Mouse (Mus musculus): ENCODE measurements around the gene Sult6b1. TPM values are rescaled to one million over a fixed set of nuclear protein-coding genes. Genes with fewer than 3 reads are reported as not detected.

The Sult6b1 gene
- polyA plus RNA-seq, 1 experiment from 2014 or later: 0.22 TPM

- peak; percentile 40 for DNase-seq (ENCODE audit: low spot score)
- WGBS: 14% methylated on average over 5 of the region's 7 CpGs
Measured at GRCm38 (mm10) chr17:78881878-78882304, 24.9 kb downstream of the Sult6b1 start.

GRCm38 (mm10) chr17:78873886-78874285 lies 32.9 kb downstream of the Sult6b1 start:
- Histone ChIP-seq H3K4me2 (ENCODE audit: low read depth, low read length) (no peak overlapping the region), H3K36me3 (ENCODE audit: control insufficient read depth, insufficient read depth, low read length) (peaks cover 33% of the 10 kb centered on the region; the same call in 1 of the 2 replicates), H3K4me1 (ENCODE audit: control insufficient read depth, insufficient read depth, low read length) (no peaks in the 10 kb centered on the region), H3K4me3 (ENCODE audit: low read depth, low read length) (no peak overlapping the region), H3K27me3 (replicated peaks; ENCODE audit: control insufficient read depth, insufficient read depth, low read length) (no peaks in the 10 kb centered on the region), H3K27ac (replicated peaks; ENCODE audit: low read depth, low read length) (no peak overlapping the region), H3K9me3 (ENCODE audit: control insufficient read depth, low read length) (no peaks in the 10 kb centered on the region), H3K9ac (ENCODE audit: low read depth, low read length) (no peak overlapping the region)
- DNase-seq (ENCODE audit: low spot score) (no peak), ATAC-seq (ENCODE audit: low read depth) (no peak)
- WGBS: 92% methylated on average over 6 of the region's 6 CpGs

More at GRCm38 (mm10) chr17:78881878-78882304, 24.9 kb downstream of the Sult6b1 start:
- Histone ChIP-seq H3K4me1 (ENCODE audit: control insufficient read depth, insufficient read depth, low read length) (peaks cover 5% of the 10 kb centered on the region; the same call in 1 of the 2 replicates), H3K4me2 (ENCODE audit: low read depth, low read length) (peak overlapping the region; percentile 62), H3K4me3 (ENCODE audit: low read depth, low read length) (peak overlapping the region; percentile 60), H3K27ac (replicated peaks; ENCODE audit: low read depth, low read length) (peak overlapping the region; percentile 73), H3K36me3 (ENCODE audit: control insufficient read depth, insufficient read depth, low read length) (0 out of 2 replicates have a peak, but pooled peaks cover 14% of the 10 kb centered on the region), H3K9me3 (ENCODE audit: control insufficient read depth, low read length) (no peaks in the 10 kb centered on the region), H3K9ac (ENCODE audit: low read depth, low read length) (peak overlapping the region; percentile 75), H3K27me3 (replicated peaks; ENCODE audit: control insufficient read depth, insufficient read depth, low read length) (no peaks in the 10 kb centered on the region)
- peak; percentile 30 for ATAC-seq (ENCODE audit: low read depth)

GRCm38 (mm10) chr17:78856243-78856642 lies 50.5 kb downstream of the Sult6b1 start:
- Histone ChIP-seq H3K4me3 (ENCODE audit: low read depth, low read length) (no peak overlapping the region), H3K27me3 (replicated peaks; ENCODE audit: control insufficient read depth, insufficient read depth, low read length) (no peaks in the 10 kb centered on the region), H3K9me3 (ENCODE audit: control insufficient read depth, low read length) (no peaks in the 10 kb centered on the region), H3K27ac (replicated peaks; ENCODE audit: low read depth, low read length) (no peak overlapping the region), H3K36me3 (ENCODE audit: control insufficient read depth, insufficient read depth, low read length) (peaks cover 29% of the 10 kb centered on the region), H3K4me1 (ENCODE audit: control insufficient read depth, insufficient read depth, low read length) (no peaks in the 10 kb centered on the region), H3K4me2 (ENCODE audit: low read depth, low read length) (no peak overlapping the region), H3K9ac (ENCODE audit: low read depth, low read length) (no peak overlapping the region)
- DNase-seq (ENCODE audit: low spot score): no peak
- WGBS: 88% methylated on average over 10 of the region's 10 CpGs
- no peak for ATAC-seq (ENCODE audit: low read depth)

- H3K4me2 ChIP-seq (ENCODE audit: low read depth, low read length): no peak overlapping the region
- ATAC-seq (ENCODE audit: low read depth) (no peak), DNase-seq (ENCODE audit: low spot score) (no peak)
- H3K36me3 ChIP-seq (ENCODE audit: control insufficient read depth, insufficient read depth, low read length): peaks cover 81% of the 10 kb centered on the region
- no peaks in the 10 kb centered on the region for H3K9me3 ChIP-seq (ENCODE audit: control insufficient read depth, low read length)
- H3K4me3 ChIP-seq (ENCODE audit: low read depth, low read length): no peak overlapping the region
- H3K9ac ChIP-seq (ENCODE audit: low read depth, low read length): no peak overlapping the region
- no peaks in the 10 kb centered on the region for H3K4me1 ChIP-seq (ENCODE audit: control insufficient read depth, insufficient read depth, low read length)
- H3K27ac ChIP-seq (replicated peaks; ENCODE audit: low read depth, low read length): no peak overlapping the region
- H3K27me3 ChIP-seq (replicated peaks; ENCODE audit: control insufficient read depth, insufficient read depth, low read length): no peaks in the 10 kb centered on the region
- 91% methylated on average over 7 of the region's 7 CpGs for WGBS
Measured at GRCm38 (mm10) chr17:78842271-78842928, 64.4 kb downstream of the Sult6b1 start.

- peak overlapping the region; percentile 71 for H3K9ac ChIP-seq (ENCODE audit: low read depth, low read length)
- H3K4me1 ChIP-seq (ENCODE audit: control insufficient read depth, insufficient read depth, low read length): no peaks in the 10 kb centered on the region
- 26% methylated on average over 2 of the region's 2 CpGs for WGBS
- no peaks in the 10 kb centered on the region for H3K27me3 ChIP-seq (replicated peaks; ENCODE audit: control insufficient read depth, insufficient read depth, low read length)
- DNase-seq (ENCODE audit: low spot score) (peak; percentile 20), ATAC-seq (ENCODE audit: low read depth) (no peak)
- peak overlapping the region; percentile 96 for H3K4me2 ChIP-seq (ENCODE audit: low read depth, low read length)
- peaks cover 29% of the 10 kb centered on the region for H3K36me3 ChIP-seq (ENCODE audit: control insufficient read depth, insufficient read depth, low read length)
- peak overlapping the region; percentile 85 for H3K4me3 ChIP-seq (ENCODE audit: low read depth, low read length)
- peak overlapping the region; percentile 81 for H3K27ac ChIP-seq (replicated peaks; ENCODE audit: low read depth, low read length)
- H3K9me3 ChIP-seq (ENCODE audit: control insufficient read depth, low read length): no peaks in the 10 kb centered on the region
Measured at GRCm38 (mm10) chr17:78836056-78836455, 70.7 kb downstream of the Sult6b1 start.

GRCm38 (mm10) chr17:78834856-78835835 lies 71.6 kb downstream of the Sult6b1 start, which contains the start of the genes Heatr5b and Gpatch11:
Heatr5b (minus strand) TSS chr17:78835364.
Gpatch11 (plus strand) TSS chr17:78835567.
- Histone ChIP-seq H3K4me3 (ENCODE audit: low read depth, low read length) (peak within 1 kb of the TSS; percentile 85), H3K27ac (replicated peaks; ENCODE audit: low read depth, low read length) (peak within 1 kb of the TSS; percentile 81), H3K4me2 (ENCODE audit: low read depth, low read length) (peak within 1 kb of the TSS; percentile 96), H3K9ac (ENCODE audit: low read depth, low read length) (peak within 1 kb of the TSS; percentile 90), H3K36me3 (ENCODE audit: control insufficient read depth, insufficient read depth, low read length) (peaks cover 35% of the 10 kb centered on the region), H3K27me3 (replicated peaks; ENCODE audit: control insufficient read depth, insufficient read depth, low read length) (no peaks in the 10 kb centered on the region), H3K9me3 (ENCODE audit: control insufficient read depth, low read length) (no peaks in the 10 kb centered on the region), H3K4me1 (ENCODE audit: control insufficient read depth, insufficient read depth, low read length) (no peaks in the 10 kb centered on the region)
- peak; percentile 99 for DNase-seq (ENCODE audit: low spot score)
- peak; percentile 98 for ATAC-seq (ENCODE audit: low read depth)
- WGBS: under 1% methylated on average over 61 of the region's 81 CpGs

Other genes with a start within 250 kb of the Sult6b1 start
- 6.9 and 7.0 TPM in 2 replicates for gene Strn, start 169.8 kb downstream of the Sult6b1 start, polyA plus RNA-seq (2014; fragmentation: Nextera tagmentation; extraction: Ambion mirVana)
- 12.4 and 14.6 TPM in 2 replicates for gene Heatr5b, start 71.6 kb downstream of the Sult6b1 start, polyA plus RNA-seq (2014; fragmentation: Nextera tagmentation; extraction: Ambion mirVana)
- 38.5 and 40.5 TPM in 2 replicates for gene Gpatch11, start 71.4 kb downstream of the Sult6b1 start, polyA plus RNA-seq (2014; fragmentation: Nextera tagmentation; extraction: Ambion mirVana)
- 6.8 and 8.0 TPM in 2 replicates for gene Eif2ak2, start 24.4 kb downstream of the Sult6b1 start, polyA plus RNA-seq (2014; fragmentation: Nextera tagmentation; extraction: Ambion mirVana)
- 95.6 and 96.4 TPM in 2 replicates for gene Cebpzos, start 9.5 kb upstream of the Sult6b1 start, polyA plus RNA-seq (2014; fragmentation: Nextera tagmentation; extraction: Ambion mirVana)
- gene Cebpz, start 30.1 kb upstream of the Sult6b1 start, polyA plus RNA-seq (2014; fragmentation: Nextera tagmentation; extraction: Ambion mirVana): 53.3 and 54.7 TPM in 2 replicates
- gene Ndufaf7, start 30.1 kb upstream of the Sult6b1 start, polyA plus RNA-seq (2014; fragmentation: Nextera tagmentation; extraction: Ambion mirVana): 49.0 and 52.5 TPM in 2 replicates
- gene Prkd3, start 113.8 kb upstream of the Sult6b1 start, polyA plus RNA-seq (2014; fragmentation: Nextera tagmentation; extraction: Ambion mirVana): 42.3 and 49.2 TPM in 2 replicates
- 14.0 and 18.1 TPM in 2 replicates for gene Qpct, start 144.9 kb upstream of the Sult6b1 start, polyA plus RNA-seq (2014; fragmentation: Nextera tagmentation; extraction: Ambion mirVana)